Mouse (Mus musculus): Measurements from ENCODE around the gene C530008M17Rik.

C530008M17Rik gene

GRCm38 (mm10) chr5:76762030-76762698 lies 105.9 kb downstream of the C530008M17Rik start:
- Histone ChIP-seq H3K27me3 (ENCODE audit: insufficient read depth, low read length) (peaks cover 28% of the 10 kb centered on the region), H3K9me3 (ENCODE audit: low read length) (peaks cover 4% of the 10 kb centered on the region), H3K4me3 (replicated peaks; ENCODE audit: low read length) (no peak overlapping the region)

GRCm38 (mm10) chr5:76763148-76763701 lies 106.9 kb downstream of the C530008M17Rik start:
- Histone ChIP-seq H3K36me3 (ENCODE audit: insufficient read depth, low read length) (no peaks in the 10 kb centered on the region), H3K4me3 (replicated peaks; ENCODE audit: low read length) (no peak overlapping the region), H3K27me3 (ENCODE audit: insufficient read depth, low read length) (peaks cover 28% of the 10 kb centered on the region), H3K4me1 (replicated peaks; ENCODE audit: low read depth, low read length) (peaks cover 15% of the 10 kb centered on the region), H3K9me3 (ENCODE audit: low read length) (peaks cover 4% of the 10 kb centered on the region)
- TF ChIP-seq NANOG (IDR thresholded peaks at IDR 0.05; ENCODE audit: borderline replicate concordance, low read length): no peak
- TF ChIP-seq POU5F1 (IDR thresholded peaks at IDR 0.05; ENCODE audit: borderline replicate concordance, low read length): no peak
- no peak for TF ChIP-seq CTCF (conservative IDR thresholded peaks at IDR 0.05; ENCODE audit: low read length)

More at GRCm38 (mm10) chr5:76762030-76762698, 105.9 kb downstream of the C530008M17Rik start:
- Histone ChIP-seq H3K36me3 (ENCODE audit: insufficient read depth, low read length) (no peaks in the 10 kb centered on the region), H3K4me1 (replicated peaks; ENCODE audit: low read depth, low read length) (peaks cover 15% of the 10 kb centered on the region)
- TF ChIP-seq NANOG (IDR thresholded peaks at IDR 0.05; ENCODE audit: borderline replicate concordance, low read length) (no peak), POU5F1 (IDR thresholded peaks at IDR 0.05; ENCODE audit: borderline replicate concordance, low read length) (no peak), CTCF (conservative IDR thresholded peaks at IDR 0.05; ENCODE audit: low read length) (no peak)

GRCm38 (mm10) chr5:76763731-76764130 lies 107.4 kb downstream of the C530008M17Rik start:
- no peaks in the 10 kb centered on the region for H3K36me3 ChIP-seq (ENCODE audit: insufficient read depth, low read length)
- TF ChIP-seq POU5F1 (IDR thresholded peaks at IDR 0.05; ENCODE audit: borderline replicate concordance, low read length) (no peak), CTCF (conservative IDR thresholded peaks at IDR 0.05; ENCODE audit: low read length) (no peak), NANOG (IDR thresholded peaks at IDR 0.05; ENCODE audit: borderline replicate concordance, low read length) (no peak)
- peaks cover 28% of the 10 kb centered on the region for H3K27me3 ChIP-seq (ENCODE audit: insufficient read depth, low read length)
- H3K9me3 ChIP-seq (ENCODE audit: low read length): peaks cover 4% of the 10 kb centered on the region
- no peak overlapping the region for H3K4me3 ChIP-seq (replicated peaks; ENCODE audit: low read length)
- H3K4me1 ChIP-seq (replicated peaks; ENCODE audit: low read depth, low read length): peaks cover 15% of the 10 kb centered on the region

- no peak overlapping the region for H3K4me3 ChIP-seq (replicated peaks; ENCODE audit: low read length)
- peaks cover 4% of the 10 kb centered on the region for H3K9me3 ChIP-seq (ENCODE audit: low read length)
- H3K36me3 ChIP-seq (ENCODE audit: insufficient read depth, low read length): no peaks in the 10 kb centered on the region
- peaks cover 21% of the 10 kb centered on the region for H3K4me1 ChIP-seq (replicated peaks; ENCODE audit: low read depth, low read length)
- H3K27me3 ChIP-seq (ENCODE audit: insufficient read depth, low read length): peaks cover 11% of the 10 kb centered on the region
- TF ChIP-seq CTCF (conservative IDR thresholded peaks at IDR 0.05; ENCODE audit: low read length): no peak; the same call in 1 of the 2 replicates
These were observed 112.7 kb downstream of the C530008M17Rik start for GRCm38 (mm10) chr5:76769014-76769413.

- no peaks in the 10 kb centered on the region for H3K36me3 ChIP-seq (ENCODE audit: insufficient read depth, low read length)
These were observed 113.3 kb downstream of the C530008M17Rik start for GRCm38 (mm10) chr5:76769572-76769971.

GRCm38 (mm10) chr5:76771371-76771770 lies 115.1 kb downstream of the C530008M17Rik start:
- Histone ChIP-seq H3K9me3 (ENCODE audit: low read length) (no peaks in the 10 kb centered on the region), H3K4me1 (replicated peaks; ENCODE audit: low read depth, low read length) (peaks cover 21% of the 10 kb centered on the region), H3K27me3 (ENCODE audit: insufficient read depth, low read length) (peaks cover 4% of the 10 kb centered on the region; the same call in 1 of the 2 replicates), H3K36me3 (ENCODE audit: insufficient read depth, low read length) (no peaks in the 10 kb centered on the region), H3K4me3 (replicated peaks; ENCODE audit: low read length) (no peak overlapping the region)
- no peak for TF ChIP-seq CTCF (conservative IDR thresholded peaks at IDR 0.05; ENCODE audit: low read length)
- TF ChIP-seq POU5F1 (IDR thresholded peaks at IDR 0.05; ENCODE audit: borderline replicate concordance, low read length): no peak
- TF ChIP-seq NANOG (IDR thresholded peaks at IDR 0.05; ENCODE audit: borderline replicate concordance, low read length): no peak

More at GRCm38 (mm10) chr5:76769572-76769971, 113.3 kb downstream of the C530008M17Rik start:
- H3K9me3 ChIP-seq (ENCODE audit: low read length): peaks cover 4% of the 10 kb centered on the region
- peaks cover 9% of the 10 kb centered on the region for H3K27me3 ChIP-seq (ENCODE audit: insufficient read depth, low read length)
- peaks cover 21% of the 10 kb centered on the region for H3K4me1 ChIP-seq (replicated peaks; ENCODE audit: low read depth, low read length)
- TF ChIP-seq POU5F1 (IDR thresholded peaks at IDR 0.05; ENCODE audit: borderline replicate concordance, low read length): no peak
- TF ChIP-seq NANOG (IDR thresholded peaks at IDR 0.05; ENCODE audit: borderline replicate concordance, low read length): no peak
- TF ChIP-seq CTCF (conservative IDR thresholded peaks at IDR 0.05; ENCODE audit: low read length): no peak
- H3K4me3 ChIP-seq (replicated peaks; ENCODE audit: low read length): no peak overlapping the region

- Histone ChIP-seq H3K27me3 (ENCODE audit: insufficient read depth, low read length) (peaks cover 4% of the 10 kb centered on the region; the same call in 1 of the 2 replicates), H3K4me3 (replicated peaks; ENCODE audit: low read length) (no peak overlapping the region), H3K4me1 (replicated peaks; ENCODE audit: low read depth, low read length) (peaks cover 21% of the 10 kb centered on the region), H3K9me3 (ENCODE audit: low read length) (no peaks in the 10 kb centered on the region), H3K36me3 (ENCODE audit: insufficient read depth, low read length) (no peaks in the 10 kb centered on the region)
- TF ChIP-seq POU5F1 (IDR thresholded peaks at IDR 0.05; ENCODE audit: borderline replicate concordance, low read length) (no peak), NANOG (IDR thresholded peaks at IDR 0.05; ENCODE audit: borderline replicate concordance, low read length) (no peak), CTCF (conservative IDR thresholded peaks at IDR 0.05; ENCODE audit: low read length) (no peak)
These were observed 116.5 kb downstream of the C530008M17Rik start for GRCm38 (mm10) chr5:76772831-76773230.

- Histone ChIP-seq H3K4me3 (replicated peaks; ENCODE audit: low read length) (no peak overlapping the region), H3K9me3 (ENCODE audit: low read length) (no peaks in the 10 kb centered on the region), H3K27me3 (ENCODE audit: insufficient read depth, low read length) (peaks cover 4% of the 10 kb centered on the region; the same call in 1 of the 2 replicates), H3K36me3 (ENCODE audit: insufficient read depth, low read length) (no peaks in the 10 kb centered on the region), H3K4me1 (replicated peaks; ENCODE audit: low read depth, low read length) (peaks cover 21% of the 10 kb centered on the region)
- TF ChIP-seq POU5F1 (IDR thresholded peaks at IDR 0.05; ENCODE audit: borderline replicate concordance, low read length) (no peak), NANOG (IDR thresholded peaks at IDR 0.05; ENCODE audit: borderline replicate concordance, low read length) (no peak), CTCF (conservative IDR thresholded peaks at IDR 0.05; ENCODE audit: low read length) (no peak)
These were observed 117.3 kb downstream of the C530008M17Rik start for GRCm38 (mm10) chr5:76773492-76774158.

Measured in E14TG2a.4 (cell line).